Mouse (Mus musculus): Measurements from ENCODE around the gene Nub1. TPM values are rescaled to one million over a fixed set of nuclear protein-coding genes. Genes with fewer than 3 reads are reported as not detected.

Nub1 gene
- total RNA-seq, 2 experiments from 2014 or later: 59.7 to 61.7 TPM

- no peak for DNase-seq (ENCODE audit: low spot score in 2 of 2)
Observed at GRCm38 (mm10) chr5:24738517-24738916, 53.2 kb downstream of the Nub1 start.

- no peak for DNase-seq (ENCODE audit: low spot score in 2 of 2)
Observed at GRCm38 (mm10) chr5:24739141-24739753, 53.9 kb downstream of the Nub1 start.

GRCm38 (mm10) chr5:24741172-24741885 lies 56.0 kb downstream of the Nub1 start:
- no peak for DNase-seq (ENCODE audit: low spot score in 2 of 2)

- DNase-seq (ENCODE audit: low spot score in 2 of 2): no peak
Observed at GRCm38 (mm10) chr5:24743956-24744355, 58.6 kb downstream of the Nub1 start.

- DNase-seq (ENCODE audit: low spot score in 2 of 2): no peak
Observed at GRCm38 (mm10) chr5:24747533-24747932, 62.2 kb downstream of the Nub1 start.

- no peak for DNase-seq (ENCODE audit: low spot score in 2 of 2)
Observed at GRCm38 (mm10) chr5:24749731-24750130, 64.4 kb downstream of the Nub1 start.

GRCm38 (mm10) chr5:24750321-24751304 lies 65.3 kb downstream of the Nub1 start:
- DNase-seq (ENCODE audit: low spot score in 2 of 2): peak; percentile 68 to 80

- peak in 1 of 2 experiments; percentile 43 for DNase-seq (ENCODE audit: low spot score in 2 of 2)
Observed at GRCm38 (mm10) chr5:24751305-24752174, 66.2 kb downstream of the Nub1 start.

- no peak for DNase-seq (ENCODE audit: low spot score in 2 of 2)
Observed at GRCm38 (mm10) chr5:24752175-24752498, 66.8 kb downstream of the Nub1 start.

- no peak for DNase-seq (ENCODE audit: low spot score in 2 of 2)
Observed at GRCm38 (mm10) chr5:24756931-24757330, 71.6 kb downstream of the Nub1 start.

- DNase-seq (ENCODE audit: low spot score in 2 of 2): no peak
Observed at GRCm38 (mm10) chr5:24757816-24758215, 72.5 kb downstream of the Nub1 start, which contains the start of gene Crygn. TSS of gene Crygn (minus strand) at chr5:24758008.

Other genes starting within 250 kb of the Nub1 start
- 100 to 1,000 TPM; 108 to 127 TPM for gene Fastk, start 240.2 kb upstream of the Nub1 start, total RNA-seq (2021)
- gene Tmub1, start 237.7 kb upstream of the Nub1 start, total RNA-seq (2021): 10 to 100 TPM; 11.1 to 11.3 TPM
- gene Agap3, start 233.4 kb upstream of the Nub1 start, total RNA-seq (2021): 10 to 100 TPM; 88.4 to 89.2 TPM
- under 1 TPM in 1 of 2 experiments, not detected in 1; 0.11 TPM for gene Gbx1, start 158.3 kb upstream of the Nub1 start, total RNA-seq (2021)
- gene Asb10, start 144.6 kb upstream of the Nub1 start, total RNA-seq (2021): 1 to 10 TPM; 2.6 to 3.0 TPM
- under 1 TPM in 1 of 2 experiments, not detected in 1; 0.11 TPM for gene 4931409K22Rik, start 128.7 kb upstream of the Nub1 start, total RNA-seq (2021)
- 10 to 100 TPM; 54.7 to 59.8 TPM for gene Abcf2, start 108.1 kb upstream of the Nub1 start, total RNA-seq (2021)
- gene Chpf2, start 98.8 kb upstream of the Nub1 start, total RNA-seq (2021): 10 to 100 TPM; 59.1 to 68.4 TPM
- gene Smarcd3, start 61.1 kb upstream of the Nub1 start, total RNA-seq (2021): 10 to 100 TPM; 27.9 to 30.6 TPM
- gene Wdr86, start 45.2 kb downstream of the Nub1 start, total RNA-seq (2021): 1 to 10 TPM; 6.2 to 9.6 TPM
- 1 to 10 TPM; 6.0 to 6.2 TPM for gene Crygn, start 72.5 kb downstream of the Nub1 start, total RNA-seq (2021)
- gene Rheb, start 157.1 kb downstream of the Nub1 start, total RNA-seq (2021): 10 to 100 TPM; 78.2 to 79.1 TPM

Measured in adrenal gland, postnatal 4 days (tissue).